Mouse (Mus musculus): ENCODE results near the gene Zdhhc3.

The Zdhhc3 gene

DNA sequence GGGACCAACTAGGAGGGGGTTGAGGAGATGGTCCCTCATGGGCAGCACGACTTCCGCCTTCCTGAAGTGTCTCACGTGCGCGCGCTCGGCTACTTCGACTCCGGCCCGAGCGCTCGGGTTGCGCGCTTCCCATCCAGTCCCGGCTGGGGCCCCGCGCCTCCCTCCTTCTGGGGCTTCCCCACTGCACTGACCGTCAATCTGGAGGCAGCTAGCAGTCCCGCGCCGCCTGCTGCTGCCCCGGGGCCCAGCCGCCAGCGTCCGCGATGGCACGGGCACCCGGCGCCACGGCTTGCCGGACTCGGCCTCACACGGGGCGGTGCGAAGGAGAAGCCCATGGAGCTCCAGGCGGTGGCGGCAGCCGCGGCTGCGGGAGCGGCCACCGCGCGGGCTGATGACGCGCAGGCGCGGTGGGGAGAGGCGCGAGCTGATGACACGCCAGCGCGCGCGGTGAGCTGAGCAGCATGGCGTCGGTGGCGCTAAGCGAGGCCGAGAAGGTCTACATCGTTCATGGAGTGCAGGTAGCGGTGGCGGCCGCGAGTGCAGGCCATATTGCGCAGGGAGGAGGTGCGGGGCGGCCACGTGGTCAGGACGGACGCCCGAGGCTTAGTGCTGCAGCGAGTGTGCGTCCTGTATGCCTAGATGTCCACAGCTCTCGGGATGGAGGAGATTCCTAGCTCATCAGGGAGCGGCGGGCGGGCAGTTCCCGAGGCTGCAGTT lies at the start of gene Zdhhc3, which contains the start of gene Exosc7:
TSS of gene Zdhhc3 (minus strand) at position 401 of the 717 bp plus-strand sequence.
TSS of gene Exosc7 (plus strand) at position 411 of the 717 bp plus-strand sequence.
- peak; percentile 86 for DNase-seq (ENCODE audit: low read depth, low spot score)

DNA sequence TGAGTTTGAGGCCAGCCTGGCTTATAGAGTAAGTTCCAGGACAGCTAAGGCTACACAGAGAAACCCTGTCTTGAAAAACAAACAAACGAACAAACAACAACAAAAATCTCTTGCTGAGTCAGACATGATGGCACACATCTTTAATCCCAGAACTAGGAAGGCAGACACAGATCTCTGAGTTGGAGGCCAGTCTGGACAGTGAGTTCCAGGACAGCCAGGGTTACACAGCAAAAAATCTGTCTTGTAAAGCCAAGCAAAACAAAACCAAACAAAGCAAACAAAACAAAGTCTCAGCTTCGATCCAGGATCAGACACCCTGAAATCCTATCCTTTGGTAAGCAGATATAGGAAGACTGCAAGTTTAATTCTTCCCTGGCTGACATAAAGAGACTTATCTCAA lies 48.8 kb upstream of the Zdhhc3 start:
- DNase-seq (ENCODE audit: low read depth, low spot score) = no peak

DNA sequence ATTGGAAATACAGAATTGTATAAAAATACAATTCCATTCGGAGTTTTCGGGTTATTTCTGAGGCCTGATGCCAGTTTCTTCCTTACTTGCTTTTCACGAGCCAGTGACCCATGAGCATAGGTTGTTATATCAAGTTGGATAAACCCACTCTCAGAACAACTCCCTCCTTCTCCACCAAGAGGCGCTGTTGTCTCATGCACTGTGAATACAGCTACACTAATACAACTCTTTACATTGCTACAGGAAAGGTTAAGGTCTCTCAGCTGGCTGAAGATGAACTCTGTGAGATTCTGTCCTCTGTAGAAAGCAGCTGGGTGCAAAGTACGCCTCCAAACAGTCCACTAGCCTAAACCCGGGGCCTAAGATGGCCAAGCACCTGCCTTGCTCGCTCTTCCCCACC lies 46.3 kb upstream of the Zdhhc3 start:
- DNase-seq (ENCODE audit: low read depth, low spot score) = peak; percentile 41

DNA sequence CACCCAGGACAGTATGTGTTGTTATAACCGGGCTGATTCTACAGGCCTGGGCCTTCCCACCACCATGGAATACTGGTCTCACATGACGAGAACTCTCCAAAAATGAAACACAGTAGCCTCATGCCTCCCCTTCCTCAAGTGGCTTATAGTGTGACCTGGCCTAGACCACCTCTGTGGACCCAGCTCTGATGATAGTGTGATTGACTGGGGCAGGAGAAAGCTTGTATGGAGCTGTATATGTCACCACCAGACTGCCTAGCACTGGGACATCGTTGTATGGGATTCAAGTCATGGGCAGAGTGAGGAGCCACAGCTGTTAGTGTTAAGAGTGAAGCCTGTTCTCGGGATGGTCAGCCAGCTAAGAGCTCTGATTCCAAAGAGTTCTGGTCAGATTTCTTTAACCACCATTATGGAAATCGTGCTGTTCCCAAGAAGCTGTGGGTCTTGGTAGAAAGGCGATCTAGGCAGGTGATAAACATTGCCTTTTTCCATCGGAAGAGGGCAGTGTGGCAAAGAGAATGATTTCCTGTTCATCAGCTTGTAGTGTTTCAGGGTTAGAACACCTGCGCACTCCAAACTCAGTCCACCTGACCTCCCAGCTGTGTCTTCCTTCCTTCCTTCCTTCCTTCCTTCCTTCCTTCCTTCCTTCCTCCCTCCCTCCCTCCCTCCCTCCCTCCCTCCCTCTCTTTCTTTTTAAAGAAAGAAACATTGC lies 45.3 kb upstream of the Zdhhc3 start:
- peak; percentile 24 for DNase-seq (ENCODE audit: low read depth, low spot score)

DNA sequence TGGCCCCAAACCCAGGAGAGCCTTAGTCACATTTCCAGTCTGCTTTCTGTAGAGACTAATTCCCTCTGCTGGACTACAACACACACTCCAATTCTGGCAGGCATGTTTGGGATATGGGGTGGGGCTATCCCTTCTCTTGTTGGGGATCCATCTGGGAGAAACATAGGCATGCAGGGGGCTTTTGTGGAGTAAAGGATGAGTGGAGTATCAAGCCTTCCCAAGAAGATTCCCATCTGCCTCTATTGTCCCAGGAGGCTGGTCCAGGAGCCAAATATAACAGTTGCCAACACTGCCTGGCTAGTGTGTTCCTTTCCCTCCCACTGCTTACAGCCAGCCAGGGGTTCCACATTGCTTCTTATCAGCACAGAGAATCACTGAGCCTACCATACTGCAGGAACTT lies 44.7 kb upstream of the Zdhhc3 start:
- no peak for DNase-seq (ENCODE audit: low read depth, low spot score)

DNA sequence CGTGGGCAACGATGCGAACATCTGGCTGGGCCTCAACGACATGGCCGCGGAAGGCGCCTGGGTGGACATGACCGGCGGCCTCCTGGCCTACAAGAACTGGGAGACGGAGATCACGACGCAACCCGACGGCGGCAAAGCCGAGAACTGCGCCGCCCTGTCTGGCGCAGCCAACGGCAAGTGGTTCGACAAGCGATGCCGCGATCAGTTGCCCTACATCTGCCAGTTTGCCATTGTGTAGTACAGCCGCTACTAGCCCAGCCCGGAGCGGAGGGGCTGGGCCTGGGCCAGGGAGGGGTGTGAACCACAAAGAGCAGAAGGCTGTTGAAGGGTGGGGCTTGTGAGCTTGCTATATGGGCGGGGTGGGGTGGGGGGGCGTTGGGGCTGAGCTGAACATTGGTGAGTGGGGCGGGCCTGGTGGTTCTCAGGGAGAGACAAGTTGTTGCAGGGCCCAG lies 43.9 kb upstream of the Zdhhc3 start:
- DNase-seq (ENCODE audit: low read depth, low spot score) = no peak

DNA sequence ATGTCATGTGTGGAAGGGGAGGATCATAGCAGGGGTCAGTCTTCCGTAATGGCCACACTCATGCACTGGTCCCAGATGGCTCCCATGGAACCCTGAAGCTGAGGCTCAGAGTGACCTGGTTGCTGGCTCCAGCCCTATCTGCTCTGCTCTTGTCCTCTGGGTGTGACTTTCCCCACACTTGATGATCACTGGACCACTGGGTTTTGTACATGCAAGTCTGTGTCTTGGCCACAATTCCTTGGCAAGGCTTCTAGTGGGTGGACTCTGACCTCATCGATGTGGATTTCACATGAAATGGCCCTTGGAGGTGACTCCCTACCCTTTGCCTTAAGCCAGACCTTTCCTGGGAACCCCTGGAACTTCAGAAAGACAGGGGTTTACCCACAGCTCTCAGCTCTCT lies 40.1 kb upstream of the Zdhhc3 start:
- no peak for DNase-seq (ENCODE audit: low read depth, low spot score)

DNA sequence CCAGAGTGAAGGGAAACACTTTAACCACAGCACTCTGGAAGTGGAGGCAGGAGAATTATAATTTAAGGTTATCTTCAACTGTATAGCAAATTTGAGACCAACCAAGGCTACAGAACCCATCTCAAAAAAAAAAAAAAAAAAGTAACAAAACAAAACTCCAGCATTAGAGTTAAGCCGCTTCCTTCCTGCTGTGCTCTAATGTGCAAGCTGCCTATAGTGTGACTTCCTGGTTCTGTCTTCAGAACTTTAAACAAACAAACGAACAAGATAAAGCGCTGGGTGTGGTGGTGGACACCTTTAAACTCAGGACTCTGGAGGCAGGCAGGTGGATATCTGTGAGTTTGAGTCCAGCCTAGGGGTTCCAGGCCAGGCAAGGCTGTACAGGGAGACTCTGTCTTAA lies 39.0 kb upstream of the Zdhhc3 start:
- no peak for DNase-seq (ENCODE audit: low read depth, low spot score)

DNA sequence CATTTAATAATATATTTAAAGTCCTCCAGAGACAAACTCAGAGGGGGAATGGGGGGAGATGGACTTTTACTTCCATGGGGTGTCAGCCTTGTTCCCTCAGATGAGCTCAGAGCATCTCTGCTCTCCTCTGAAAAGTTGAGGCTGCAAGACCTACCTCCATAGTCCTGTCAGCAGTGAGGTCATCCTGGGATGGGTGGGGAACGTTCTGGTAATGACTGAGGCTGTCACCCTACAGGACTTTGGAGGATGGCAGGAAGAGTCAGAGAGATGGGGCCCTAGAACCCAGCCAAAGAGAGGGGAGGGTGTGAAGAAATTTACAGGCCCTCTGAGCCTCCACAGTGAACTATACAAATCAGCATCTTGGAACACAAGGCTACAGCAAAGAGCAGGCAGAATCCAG lies 38.6 kb upstream of the Zdhhc3 start:
- no peak for DNase-seq (ENCODE audit: low read depth, low spot score)

DNA sequence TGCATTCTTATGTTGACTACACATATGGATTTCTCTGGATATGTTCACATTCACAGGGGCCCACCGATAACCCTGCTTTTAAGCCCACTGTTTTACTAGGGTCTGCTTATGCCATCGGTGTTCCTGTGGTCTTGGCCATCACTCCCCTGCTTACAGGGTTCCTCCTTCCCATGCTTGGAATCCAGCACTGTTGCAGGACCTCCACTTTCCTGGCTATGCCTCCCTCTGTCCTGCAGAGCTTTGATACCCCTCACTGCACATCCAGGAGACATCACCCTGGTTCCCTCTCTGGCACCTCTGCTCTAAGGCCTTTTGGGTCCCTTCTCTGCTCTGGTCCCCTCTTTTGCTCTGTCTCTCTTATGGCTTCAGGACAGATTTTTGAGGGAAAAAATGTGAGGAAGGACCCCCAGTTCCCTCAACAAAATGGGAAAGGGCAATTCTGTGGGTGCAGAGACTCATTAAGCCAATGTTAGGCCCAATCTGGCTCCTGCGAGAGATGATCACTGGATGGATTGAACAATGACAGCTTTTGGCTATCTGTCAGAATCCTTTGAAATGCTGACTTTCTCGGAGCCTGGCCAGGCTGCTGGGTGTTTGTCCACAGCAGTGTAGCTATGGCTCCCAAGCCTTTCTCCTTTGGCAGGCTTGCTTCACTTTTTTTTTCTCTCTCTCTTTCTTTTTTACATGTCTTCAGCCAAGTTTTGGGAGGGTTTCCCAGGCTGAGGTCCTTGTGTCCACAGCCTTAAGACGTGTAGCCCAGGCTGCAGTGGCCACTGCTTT lies 37.4 kb upstream of the Zdhhc3 start, which contains the start of gene Clec3b:
TSS of gene Clec3b (plus strand) at position 706 of the 780 bp plus-strand sequence.
- DNase-seq (ENCODE audit: low read depth, low spot score) = no peak

DNA sequence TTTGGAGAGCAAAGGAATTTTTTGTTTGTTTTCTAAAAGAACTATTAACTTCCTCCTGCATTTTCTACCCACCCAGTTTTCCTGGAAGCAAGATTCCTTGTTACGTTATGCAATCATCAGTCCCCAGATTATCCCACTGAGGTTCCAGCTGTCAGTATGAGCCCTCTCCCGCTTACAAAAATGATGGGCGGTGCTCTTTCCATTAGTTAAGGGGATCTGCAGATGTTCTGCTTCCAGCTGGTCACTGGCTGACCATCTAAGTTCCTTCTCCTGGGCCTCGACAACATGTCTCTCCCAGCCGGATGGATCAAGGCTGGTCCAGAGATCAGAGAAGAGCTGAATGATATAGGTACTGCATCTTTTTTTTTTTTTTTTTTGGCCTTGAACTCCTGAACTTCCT lies 35.4 kb upstream of the Zdhhc3 start:
- DNase-seq (ENCODE audit: low read depth, low spot score) = no peak

DNA sequence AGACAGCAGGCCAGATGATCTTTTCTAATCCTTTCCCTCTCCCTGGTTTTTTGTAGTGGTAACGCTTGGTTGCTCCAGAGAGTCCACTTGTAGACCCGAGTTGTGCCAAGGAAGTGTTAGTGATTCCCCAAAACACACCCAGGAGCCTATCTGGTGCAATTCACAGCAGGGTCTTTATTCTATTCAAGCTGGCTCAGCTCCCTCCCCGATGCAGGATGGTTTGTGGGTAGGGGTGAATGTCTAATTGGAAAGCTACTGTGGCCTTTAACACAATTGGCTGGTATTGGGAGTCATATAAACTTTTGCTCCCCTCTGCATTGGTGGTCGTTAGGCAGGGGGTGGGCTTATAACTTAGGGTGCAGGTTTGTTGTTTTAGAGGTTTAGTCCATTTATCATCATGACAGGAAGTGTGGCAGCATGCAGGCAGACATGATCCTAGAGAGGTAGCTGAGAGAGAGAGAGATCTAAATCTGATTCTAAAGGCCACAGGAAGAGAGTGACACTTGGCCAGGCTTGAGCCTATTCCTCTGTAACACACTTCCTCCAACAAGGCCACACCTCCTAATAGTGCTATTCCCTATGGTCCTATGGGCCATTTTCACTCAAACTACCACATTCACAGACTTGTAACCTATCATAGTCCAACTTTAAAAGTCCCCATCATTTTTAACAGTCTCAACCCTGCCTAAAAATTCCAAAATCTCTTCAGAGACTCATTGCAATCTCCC lies 27.0 kb upstream of the Zdhhc3 start:
- no peak for DNase-seq (ENCODE audit: low read depth, low spot score)

DNA sequence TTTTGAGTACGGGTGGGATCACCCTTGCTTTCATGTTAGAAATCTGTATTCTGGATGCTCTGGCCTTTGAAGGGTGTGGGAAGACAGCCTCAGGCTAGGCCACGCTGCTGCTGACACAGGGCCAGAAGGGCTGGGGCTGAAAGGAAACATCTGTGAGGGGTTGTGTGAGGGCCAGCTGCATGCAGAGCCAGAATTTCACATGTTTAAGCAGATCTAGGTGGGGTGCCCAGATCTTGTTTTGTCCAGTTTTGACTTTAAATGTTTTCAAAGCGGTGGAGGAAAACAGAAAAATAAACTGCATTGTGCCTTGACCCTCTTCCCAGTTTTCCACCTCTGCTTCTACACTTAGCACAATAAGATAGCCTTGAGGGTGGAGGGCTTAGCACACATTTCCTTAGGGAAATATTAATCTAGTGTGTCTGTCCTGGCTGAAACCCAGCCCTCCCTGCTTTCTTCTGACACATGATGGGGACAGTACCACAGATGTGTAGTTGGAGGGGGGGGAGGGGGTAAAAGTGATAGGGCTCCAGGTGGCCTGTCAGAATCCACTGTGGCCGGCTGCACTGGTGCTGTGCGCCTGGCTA lies 26.0 kb upstream of the Zdhhc3 start:
- no peak for DNase-seq (ENCODE audit: low read depth, low spot score)

DNA sequence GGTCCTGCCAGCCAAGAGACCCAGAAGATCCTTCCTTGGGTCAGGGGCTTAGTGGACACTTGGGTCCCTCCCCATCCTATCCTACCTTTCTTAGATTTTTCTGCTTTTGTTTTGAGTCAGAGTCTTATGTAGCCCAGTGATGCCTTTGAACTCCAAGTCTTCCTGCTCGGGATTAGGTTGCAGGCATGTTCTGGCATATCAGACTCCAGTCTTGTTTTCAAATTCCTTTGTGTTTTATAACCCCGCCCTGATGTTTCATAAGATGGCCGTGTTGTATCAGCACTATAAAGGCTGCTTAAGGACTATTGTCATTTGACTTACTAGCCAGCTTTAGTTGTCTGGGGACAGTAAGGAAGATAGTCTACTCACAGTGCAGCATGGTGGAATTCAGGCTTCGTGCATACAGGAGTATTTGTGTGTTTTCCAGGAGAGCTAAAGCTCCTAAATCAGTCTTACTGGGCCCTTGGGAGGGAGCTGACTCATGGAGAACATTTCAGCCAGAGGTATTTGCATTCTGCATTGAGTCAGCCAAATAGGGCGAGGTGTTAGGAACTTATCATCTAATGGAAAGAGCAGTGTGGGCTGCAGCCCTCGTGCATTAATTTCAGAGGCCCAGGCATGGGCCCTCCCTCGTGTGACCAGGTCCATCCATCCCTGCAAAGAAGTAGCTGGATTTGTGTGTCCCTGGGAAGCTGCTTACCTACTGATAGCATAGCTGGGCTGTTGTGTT lies 24.1 kb upstream of the Zdhhc3 start:
- no peak for DNase-seq (ENCODE audit: low read depth, low spot score)

DNA sequence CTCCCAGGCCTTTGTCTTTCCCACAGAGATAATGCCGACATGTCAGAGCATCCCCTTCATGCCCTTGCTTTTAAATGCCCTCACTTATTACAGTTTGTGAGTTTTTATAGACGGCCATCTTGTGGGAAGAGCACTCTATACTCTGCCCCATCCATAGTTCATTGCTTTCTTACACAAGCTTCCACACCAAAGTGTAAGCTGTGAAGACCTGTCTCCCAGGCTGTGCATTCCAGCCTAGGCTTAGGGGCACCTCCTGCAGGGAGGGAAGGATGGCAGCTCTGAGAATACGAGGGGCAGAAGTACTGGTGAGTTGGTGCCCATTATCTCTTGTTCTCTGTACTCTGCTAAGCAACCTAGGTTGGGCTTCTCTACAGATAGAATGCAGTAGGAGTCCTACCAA lies 20.0 kb upstream of the Zdhhc3 start:
- no peak for DNase-seq (ENCODE audit: low read depth, low spot score)

DNA sequence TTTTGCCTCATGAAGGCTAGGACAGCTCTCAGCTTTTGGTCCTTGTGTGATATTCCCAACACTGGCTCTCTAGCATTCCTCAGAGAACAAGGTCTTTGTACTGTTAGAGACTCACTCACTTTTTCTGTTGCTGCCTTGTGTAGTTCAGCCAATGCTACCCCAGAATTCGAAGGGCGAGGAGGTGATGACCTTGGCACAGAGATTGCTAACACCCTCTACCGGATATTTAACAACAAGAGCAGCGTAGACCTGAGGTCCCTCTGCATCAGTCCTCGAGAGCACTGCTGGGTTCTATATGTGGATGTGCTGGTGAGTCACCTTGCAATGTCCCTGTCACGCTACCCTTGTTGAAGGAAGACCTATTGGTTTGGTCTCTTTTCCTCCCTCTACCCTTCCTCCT lies 14.7 kb upstream of the Zdhhc3 start:
- DNase-seq (ENCODE audit: low read depth, low spot score) = no peak

DNA sequence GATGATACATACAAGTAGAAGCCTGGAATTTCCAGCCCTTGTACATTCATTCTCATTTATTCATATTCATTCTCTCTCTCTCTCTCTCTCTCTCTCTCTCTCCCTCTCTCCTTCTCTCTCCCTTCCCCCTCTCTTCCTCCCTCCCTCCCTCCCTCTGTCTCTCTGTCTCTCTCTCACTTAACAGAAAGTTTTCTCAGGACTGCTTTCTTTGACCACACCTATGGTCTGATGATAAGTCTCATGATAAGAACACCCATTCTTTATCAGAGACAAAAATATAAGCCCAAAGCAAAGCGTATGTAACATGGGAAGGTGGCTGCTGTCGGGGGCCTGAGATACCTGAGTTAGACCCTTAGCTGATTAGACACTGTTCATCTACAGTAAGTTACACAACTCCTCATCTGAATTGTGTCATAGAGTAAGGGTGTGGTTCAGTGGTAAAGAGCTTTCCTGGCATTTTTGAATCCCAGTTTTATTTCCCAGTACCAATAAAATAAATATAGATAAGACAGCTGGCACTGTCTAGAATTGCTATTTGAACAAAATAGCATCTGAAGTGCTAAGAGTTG lies 11.5 kb upstream of the Zdhhc3 start:
- DNase-seq (ENCODE audit: low read depth, low spot score) = no peak

DNA sequence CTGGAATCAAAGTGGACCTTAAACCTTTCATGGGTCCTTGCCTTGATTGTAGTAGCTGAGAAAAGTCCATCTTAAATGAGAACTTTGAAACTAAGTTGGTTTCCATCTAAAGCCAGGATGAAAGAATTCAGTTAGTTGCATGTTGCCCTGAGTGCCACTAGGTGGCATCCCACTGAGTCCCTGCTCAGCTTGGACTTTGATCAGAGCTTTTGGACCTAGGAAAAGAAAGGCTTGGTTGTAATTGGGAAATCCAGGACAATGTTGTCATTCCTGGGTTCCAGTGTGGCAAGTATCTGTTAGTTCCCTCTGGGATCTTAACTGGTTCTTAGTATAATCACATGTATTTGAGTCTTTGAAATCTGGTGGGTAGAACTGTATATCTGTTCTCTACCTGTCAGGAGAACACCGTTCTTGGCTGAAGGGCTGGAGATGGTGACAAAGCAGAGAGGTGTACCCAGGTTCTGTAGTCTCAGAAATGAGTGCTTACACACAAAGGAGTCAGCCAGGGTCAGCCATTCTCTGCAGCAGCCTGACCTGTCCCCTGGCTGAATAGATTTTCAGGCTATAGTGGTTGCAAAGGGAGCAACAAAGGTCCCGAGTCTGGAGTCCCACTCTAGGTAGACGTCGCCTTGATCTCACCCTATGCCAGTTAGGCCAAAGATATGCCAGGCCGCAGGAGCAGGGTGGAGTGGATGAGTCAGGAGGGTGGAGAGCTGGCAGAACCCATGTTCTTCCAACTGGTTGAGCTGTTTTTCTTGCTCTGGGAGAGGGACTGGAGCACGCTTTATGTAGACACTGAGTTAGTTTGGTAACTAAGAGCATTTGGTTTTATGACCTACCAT lies 10.8 kb upstream of the Zdhhc3 start:
- no peak for DNase-seq (ENCODE audit: low read depth, low spot score)

DNA sequence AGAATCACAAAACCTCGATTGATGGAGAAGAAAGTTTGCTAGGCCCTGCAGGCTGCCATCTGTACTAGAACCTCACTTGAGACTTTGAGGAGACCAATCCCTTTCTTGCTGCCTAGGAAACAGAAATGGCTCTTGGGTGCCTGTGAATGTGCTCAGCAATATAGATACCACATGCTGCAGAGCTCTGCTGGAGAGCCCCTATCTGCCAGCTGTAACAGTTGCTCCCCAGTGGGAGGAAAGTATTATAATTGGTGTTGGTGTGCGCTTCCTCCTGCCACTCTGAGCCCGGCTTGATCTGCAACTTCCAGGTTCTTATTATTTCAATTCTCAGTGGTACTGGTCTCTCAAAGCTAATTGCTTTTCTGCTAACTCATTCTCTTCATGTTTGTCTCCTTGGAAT lies 10.0 kb upstream of the Zdhhc3 start:
- no peak for DNase-seq (ENCODE audit: low read depth, low spot score)

Data from retina, postnatal 7 days (tissue).